Mouse (Mus musculus) CH12.LX (cell line): Measurements from ENCODE around the gene Cenpu. TPM values are rescaled to one million over a fixed set of nuclear protein-coding genes. Genes with fewer than 3 reads are reported as not detected.

ENCODE experiments used
- DNase-seq: peaks from one replicate; pipeline ENCODE4 v3.0.0-alpha.2; 2013; ENCODE audit errors: extremely low read depth
- H3K27ac ChIP-seq: 2 replicates; pipeline ENCODE4 v1.5.1; 2012; ENCODE audit warnings: low read depth, mild to moderate bottlenecking, control low read depth, moderate library complexity; ENCODE audit not compliant: insufficient read depth
- H3K27me3 ChIP-seq: replicated peaks from 2 replicates; pipeline ENCODE3; 2012; ENCODE audit warnings: inconsistent platforms
- H3K36me3 ChIP-seq, 2 experiments: replicated peaks in 1 of 2; 2 replicates each; pipeline versions ENCODE3 to v1.6.1; 2012; ENCODE audit warnings: inconsistent platforms in 1 of 2, low read length in 1 of 2, mild to moderate bottlenecking in 1 of 2, mixed read lengths in 1 of 2, moderate library complexity in 1 of 2; ENCODE audit not compliant: control insufficient read depth in 1 of 2, insufficient read depth in 1 of 2
- H3K4me1 ChIP-seq, 2 experiments: 2 replicates each; pipeline ENCODE4 v1.6.1; 2012; ENCODE audit warnings: inconsistent platforms in 1 of 2, moderate library complexity in 1 of 2; ENCODE audit not compliant: insufficient read depth in 2 of 2, control insufficient read depth in 1 of 2
- H3K4me2 ChIP-seq: 2 replicates; pipeline ENCODE4 v1.6.1; 2012; ENCODE audit warnings: low read depth, mild to moderate bottlenecking, control low read depth; ENCODE audit not compliant: poor library complexity, insufficient read depth, severe bottlenecking
- H3K4me3 ChIP-seq, 3 experiments: fragments of 150-350 bp in 1 of 3; sonication (generic) in 1 of 3; replicated peaks in 1 of 3; 2 replicates each; pipeline versions ENCODE3 to v1.5.1; 2011 to 2012; ENCODE audit warnings: low read depth in 2 of 3, low read length in 2 of 3, mild to moderate bottlenecking in 2 of 3, moderate library complexity in 2 of 3, control low read depth in 1 of 3, improper control_type of control experiment in 1 of 3, inconsistent platforms in 1 of 3, mixed read lengths in 1 of 3; ENCODE audit not compliant: poor library complexity in 1 of 3
- H3K79me2 ChIP-seq: replicated peaks from 2 replicates; pipeline ENCODE4 v1.6.1; 2012; ENCODE audit warnings: mild to moderate bottlenecking, moderate library complexity; ENCODE audit not compliant: control insufficient read depth, poor library complexity, insufficient read depth, severe bottlenecking; ENCODE audit errors: extremely low read depth
- H3K9ac ChIP-seq: 2 replicates; pipeline ENCODE4 v1.6.1; 2012; ENCODE audit warnings: low read depth, mild to moderate bottlenecking, control low read depth, moderate library complexity; ENCODE audit not compliant: insufficient read depth
- H3K9me3 ChIP-seq: replicated peaks from 2 replicates; pipeline ENCODE3; 2012; ENCODE audit warnings: low read length, inconsistent platforms, mixed read lengths
- CHD2 ChIP-seq: IDR thresholded peaks from 2 replicates; pipeline ENCODE4 v1.6.1; 2011; ENCODE audit warnings: low read length, improper control_type of control experiment
- E2F4 ChIP-seq: IDR thresholded peaks from 2 replicates; pipeline ENCODE4 v1.6.1; 2011; ENCODE audit warnings: low read depth, low read length, improper control_type of control experiment; ENCODE audit not compliant: insufficient replicate concordance
- ELF1 ChIP-seq: IDR thresholded peaks from 2 replicates; pipeline ENCODE4 v1.6.1; 2014; ENCODE audit warnings: low read depth, mild to moderate bottlenecking, inconsistent platforms, low read length, improper control_type of control experiment
- EP300 ChIP-seq: IDR thresholded peaks from 2 replicates; pipeline ENCODE4 v1.6.1; 2011; ENCODE audit warnings: low read length, improper control_type of control experiment
- GABPA ChIP-seq: IDR thresholded peaks from 2 replicates; pipeline ENCODE4 v1.6.1; 2012; ENCODE audit warnings: low read depth, low read length, improper control_type of control experiment, inconsistent platforms; ENCODE audit not compliant: insufficient replicate concordance
- HCFC1 ChIP-seq: IDR thresholded peaks from 2 replicates; pipeline ENCODE4 v1.6.1; 2012; ENCODE audit warnings: low read depth, mild to moderate bottlenecking, inconsistent platforms, low read length, improper control_type of control experiment
- IRF4 ChIP-seq: IDR thresholded peaks from 2 replicates; pipeline ENCODE4 v1.6.1; 2014; ENCODE audit warnings: low read depth, mild to moderate bottlenecking, inconsistent platforms, low read length, improper control_type of control experiment
- JUN ChIP-seq: IDR thresholded peaks from 2 replicates; pipeline ENCODE4 v1.6.1; 2011; ENCODE audit warnings: low read depth, mild to moderate bottlenecking, low read length, improper control_type of control experiment, moderate library complexity; ENCODE audit not compliant: insufficient read depth
- JUND ChIP-seq: conservative IDR thresholded peaks from 2 replicates; pipeline ENCODE4 v1.6.1; 2011; ENCODE audit warnings: low read depth, low read length, improper control_type of control experiment
- KAT2A ChIP-seq: IDR thresholded peaks from 2 replicates; pipeline ENCODE4 v1.6.1; 2012; ENCODE audit warnings: low read length, improper control_type of control experiment, inconsistent platforms; ENCODE audit not compliant: insufficient replicate concordance
- MAFK ChIP-seq: IDR thresholded peaks from 2 replicates; pipeline ENCODE4 v1.6.1; 2011; ENCODE audit warnings: low read length, improper control_type of control experiment; ENCODE audit not compliant: insufficient replicate concordance
- MAZ ChIP-seq: IDR thresholded peaks from 2 replicates; pipeline ENCODE4 v1.6.1; 2012; ENCODE audit warnings: low read depth, mild to moderate bottlenecking, inconsistent platforms, low read length, improper control_type of control experiment, moderate library complexity
- MEF2A ChIP-seq: IDR thresholded peaks from 2 replicates; pipeline ENCODE4 v1.6.1; 2014; ENCODE audit warnings: low read depth, mild to moderate bottlenecking, inconsistent platforms, low read length, improper control_type of control experiment, borderline replicate concordance
- NELFE ChIP-seq: IDR thresholded peaks from 2 replicates; pipeline ENCODE4 v1.6.1; 2011; ENCODE audit warnings: low read depth, low read length, improper control_type of control experiment
- POLR2AphosphoS2 ChIP-seq: IDR thresholded peaks from 2 replicates; pipeline ENCODE4 v1.6.1; 2011; ENCODE audit warnings: low read depth, low read length, improper control_type of control experiment
- RAD21 ChIP-seq: IDR thresholded peaks from 2 replicates; pipeline ENCODE4 v1.6.1; 2011; ENCODE audit warnings: low read depth, mild to moderate bottlenecking, low read length, improper control_type of control experiment, moderate library complexity
- RCOR1 ChIP-seq: conservative IDR thresholded peaks from 2 replicates; pipeline ENCODE4 v1.6.1; 2012; ENCODE audit warnings: low read depth, mild to moderate bottlenecking, inconsistent platforms, low read length, improper control_type of control experiment
- SIN3A ChIP-seq: IDR thresholded peaks from 2 replicates; pipeline ENCODE4 v1.6.1; 2012; ENCODE audit warnings: low read length, improper control_type of control experiment, inconsistent platforms
- TBP ChIP-seq: conservative IDR thresholded peaks from 2 replicates; pipeline ENCODE4 v1.6.1; 2011; ENCODE audit warnings: low read depth, low read length, improper control_type of control experiment
- TCF12 ChIP-seq: IDR thresholded peaks from 2 replicates; pipeline ENCODE4 v1.6.1; 2014; ENCODE audit warnings: low read depth, mild to moderate bottlenecking, inconsistent platforms, low read length, improper control_type of control experiment
- UBTF ChIP-seq: IDR thresholded peaks from 2 replicates; pipeline ENCODE4 v1.6.1; 2012; ENCODE audit warnings: low read depth, mild to moderate bottlenecking, inconsistent platforms, low read length, improper control_type of control experiment, moderate library complexity
- USF1 ChIP-seq: IDR thresholded peaks from 2 replicates; pipeline ENCODE4 v1.6.1; 2014; ENCODE audit warnings: low read depth, mild to moderate bottlenecking, inconsistent platforms, low read length, improper control_type of control experiment
- ZC3H11A ChIP-seq: IDR thresholded peaks from 2 replicates; pipeline ENCODE4 v1.6.1; 2012; ENCODE audit warnings: low read depth, mild to moderate bottlenecking, inconsistent platforms, low read length, improper control_type of control experiment
- ZKSCAN1 ChIP-seq: IDR thresholded peaks from 2 replicates; pipeline ENCODE4 v1.6.1; 2012; ENCODE audit warnings: low read depth, inconsistent platforms, low read length, improper control_type of control experiment, borderline replicate concordance
- dilution Hi-C: fragments of 300-500 bp; cut with MboI; formaldehyde crosslinking; loops from 2 replicates; pipeline ENCODE4 v1.14.3; 2020; ENCODE audit warnings: low sequenced_read_pairs; ENCODE audit not compliant: extremely low pct_unique_long_range_greater_than_20kb, extremely low pct_ligation_motif_present
- in situ Hi-C: fragments of 300-500 bp; cut with MboI; formaldehyde crosslinking; loops from 3 replicates; pipeline ENCODE4 v1.14.3; 2019; ENCODE audit warnings: low sequenced_read_pairs, low pct_ligation_motif_present, low pct_unique_long_range_greater_than_20kb, mixed read lengths
- polyA plus RNA-seq: library from polyadenylated mRNA; unstranded; fragments of >175 nt; gene quantifications from 2 replicates; pipeline ENCODE4 v1.2.1, GENCODE M21; 2012; ENCODE audit warnings: low read depth; ENCODE audit not compliant: insufficient read length
- total RNA-seq, 2 experiments: library from RNA; depleted of rRNA; stranded (reverse); fragments of 300-350 nt in 1 of 2; fragments of >200 nt in 1 of 2; gene quantifications; 2 replicates each; pipeline ENCODE4 v1.2.3; 2012 to 2014

Cenpu gene
- total and polyA plus RNA-seq, 3 experiments = 7.8 to 27.7 (median 26.8) TPM

- Histone ChIP-seq H3K9me3 (no peaks in the 10 kb centered on the region), H3K27me3 (no peaks in the 10 kb centered on the region), H3K27ac (no peak overlapping the region), H3K4me2 (no peak overlapping the region), H3K36me3 (peaks cover 2 to 78% of the 10 kb centered on the region in 2 experiments), H3K4me1 (no peaks in the 10 kb centered on the region), H3K9ac (no peak overlapping the region), H3K79me2 (no peaks in the 10 kb centered on the region), H3K4me3 (no peak overlapping the region)
- DNase-seq = no peak
- TF ChIP-seq MAZ (no peak), TCF12 (no peak), CHD2 (no peak), ZC3H11A (no peak), JUN (no peak), ELF1 (no peak)
- dilution Hi-C loops (no loop called here), in situ Hi-C loops (no loop called here)
Observed at GRCm38 (mm10) chr8:46533926-46534325, 17.9 kb upstream of the Cenpu start.

GRCm38 (mm10) chr8:46539701-46540100 is 12.1 kb upstream of the Cenpu start:
- H3K9ac ChIP-seq = no peak overlapping the region

DNA sequence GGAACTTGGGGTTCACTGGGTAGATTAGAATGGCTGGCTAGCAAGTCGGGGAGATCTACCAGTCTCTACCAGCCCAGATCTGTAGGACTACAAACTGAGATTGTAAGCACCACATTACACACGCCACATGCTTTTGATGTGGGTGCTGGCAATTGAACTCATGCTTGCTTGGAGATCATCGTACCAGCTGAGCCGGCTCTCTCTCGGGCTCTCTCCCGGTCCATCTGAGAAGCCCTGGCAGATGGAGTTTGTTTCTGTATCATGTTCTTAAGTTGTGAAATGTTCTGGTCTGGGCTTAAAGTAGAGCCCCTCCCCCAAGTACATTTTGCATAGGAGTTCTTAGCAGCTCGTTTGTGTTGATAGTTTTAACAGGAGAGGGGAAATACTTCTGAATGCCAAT is 8.6 kb upstream of the Cenpu start:
- H3K4me3 ChIP-seq = no peak overlapping the region
- no peak overlapping the region for H3K9ac ChIP-seq
- H3K36me3 ChIP-seq = no peaks in the 10 kb centered on the region
- no peaks in the 10 kb centered on the region for H3K27me3 ChIP-seq
- TF ChIP-seq HCFC1 (no peak), GABPA (no peak), SIN3A (no peak), KAT2A (no peak), USF1 (no peak), MEF2A (no peak), ELF1 (no peak), EP300 (no peak), ZC3H11A (no peak), UBTF (no peak), ZKSCAN1 (no peak), MAFK (no peak), TBP (no peak), RAD21 (no peak), POLR2AphosphoS2 (no peak), NELFE (no peak), E2F4 (no peak), RCOR1 (no peak), IRF4 (no peak)
- TF ChIP-seq, all 38 proteins: peak for 0
- Histone ChIP-seq H3K27ac (no peak overlapping the region), H3K79me2 (no peaks in the 10 kb centered on the region), H3K4me1 (peaks cover 0 to 6% of the 10 kb centered on the region in 2 experiments; a peak in 1 of 4 replicates), H3K4me2 (no peak overlapping the region), H3K9me3 (no peaks in the 10 kb centered on the region)
- in situ Hi-C loops = no loop called here
- no peak for DNase-seq
- dilution Hi-C loops = no loop called here

More at GRCm38 (mm10) chr8:46539701-46540100, 12.1 kb upstream of the Cenpu start:
- dilution Hi-C loops = no loop called here
- H3K9me3 ChIP-seq = no peaks in the 10 kb centered on the region
- no peak overlapping the region for H3K4me3 ChIP-seq
- no peak overlapping the region for H3K27ac ChIP-seq
- no peak for DNase-seq
- H3K4me1 ChIP-seq = peaks cover 0 to under 1% of the 10 kb centered on the region in 2 experiments; a peak in 1 of 4 replicates
- no peak for TF ChIP-seq JUND
- TF ChIP-seq CHD2 = no peak
- no peak for TF ChIP-seq JUN
- no peak for TF ChIP-seq TBP
- TF ChIP-seq, all 38 proteins: peak for 0
- in situ Hi-C loops = no loop called here
- Histone ChIP-seq H3K27me3 (no peaks in the 10 kb centered on the region), H3K4me2 (no peak overlapping the region), H3K36me3 (peaks cover 0 to 26% of the 10 kb centered on the region in 2 experiments), H3K79me2 (no peaks in the 10 kb centered on the region)
